Mouse (Mus musculus) G1E (cell line): ENCODE data around the gene Abcc2.

ENCODE experiments used
- CTCF ChIP-seq: IDR thresholded peaks from 2 replicates; pipeline ENCODE4 v1.5.1; 2012; ENCODE audit warnings: low read depth, low read length, inconsistent platforms, mixed read lengths
- GATA1 ChIP-seq: IDR thresholded peaks from 2 replicates; pipeline ENCODE4 v1.6.1; 2012; ENCODE audit warnings: borderline replicate concordance, low read length, inconsistent platforms, mixed read lengths
- POLR2AphosphoS5 ChIP-seq: IDR thresholded peaks from 2 replicates; pipeline ENCODE4 v1.6.1; 2012; ENCODE audit warnings: low read depth, low read length, inconsistent platforms; ENCODE audit not compliant: insufficient replicate concordance

DNA sequence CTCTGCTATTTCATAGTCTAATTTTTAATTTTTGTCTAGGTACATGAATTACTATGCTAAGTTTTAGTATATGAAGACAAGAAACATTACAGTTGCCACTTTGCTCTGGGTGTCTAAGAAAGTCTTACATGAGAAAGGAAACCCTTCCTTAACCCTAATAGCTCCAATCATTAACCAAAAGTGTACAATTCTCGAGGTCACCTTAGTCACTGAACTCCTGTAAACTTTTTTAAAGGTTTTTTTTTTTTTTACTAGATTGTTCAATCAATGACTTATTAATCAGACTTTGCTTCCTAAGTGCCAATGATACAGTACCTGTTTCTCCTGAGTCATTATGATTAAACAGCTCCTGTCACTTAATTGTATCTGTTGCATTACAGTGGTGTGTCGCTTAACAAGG is 4.7 kb upstream of the Abcc2 start:
- TF ChIP-seq CTCF (no peak), POLR2AphosphoS5 (no peak), GATA1 (no peak)
